Mouse (Mus musculus): Measurements from ENCODE around the gene Zmiz1. TPM values are rescaled to one million over a fixed set of nuclear protein-coding genes. Genes with fewer than 3 reads are reported as not detected.

Zmiz1 gene
- total and polyA plus RNA-seq, 2 experiments from 2014 or later = 38.0 to 75.6 TPM

DNA sequence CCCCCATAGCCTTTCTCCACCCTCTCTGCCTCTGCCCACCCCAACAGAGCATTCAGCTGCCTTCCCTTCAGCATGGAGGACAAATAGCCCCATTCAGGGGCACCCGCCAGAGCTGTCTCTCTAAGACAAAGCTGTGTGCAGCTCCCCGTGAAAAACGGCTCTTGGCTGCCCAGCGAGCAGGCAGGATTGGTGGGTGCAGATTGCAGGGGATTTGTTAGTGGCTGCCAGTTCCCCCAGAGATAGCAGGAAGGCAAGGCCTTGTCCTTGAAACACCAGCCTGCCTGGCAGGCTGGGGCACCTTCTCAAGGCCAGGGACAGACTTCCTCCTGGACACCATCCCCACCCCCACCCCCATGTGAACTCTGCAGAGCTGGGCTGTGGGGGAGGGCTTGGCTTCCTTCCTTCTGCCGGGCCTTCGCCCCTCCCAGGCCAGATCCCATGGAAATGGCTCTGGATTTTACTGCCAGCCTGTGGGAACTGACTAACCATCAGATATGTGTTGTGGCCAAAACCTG is 128.6 kb downstream of the Zmiz1 start:
- 0 out of 2 replicates have a peak overlapping the region, but pooled peaks have one; percentile 5 for H3K4me2 ChIP-seq (ENCODE audit: low read depth)
- no peaks in the 10 kb centered on the region for H3K9me3 ChIP-seq (ENCODE audit: low read length)
- TF ChIP-seq CTCF (IDR thresholded peaks at IDR 0.05; ENCODE audit: low read depth) = no peak
- no peaks in the 10 kb centered on the region for H3K27me3 ChIP-seq (ENCODE audit: insufficient read depth, low read length)
- peaks cover 37% of the 10 kb centered on the region for H3K4me1 ChIP-seq (ENCODE audit: insufficient read depth)
- 7% methylated on average over 6 of the region's 6 CpGs for WGBS
- H3K9ac ChIP-seq = peak overlapping the region; percentile 37
- H3K27ac ChIP-seq (ENCODE audit: low read depth, low read length) = peak overlapping the region; percentile 97
- DNase-seq (peak; percentile 79), ATAC-seq (peak; percentile 47)
- no peak overlapping the region for H3K4me3 ChIP-seq (ENCODE audit: low read depth, low read length)
- H3K36me3 ChIP-seq (ENCODE audit: insufficient read depth) = peaks cover 4% of the 10 kb centered on the region; the same call in 1 of the 2 replicates

- Histone ChIP-seq H3K4me2 (ENCODE audit: low read depth) (no peak overlapping the region), H3K36me3 (ENCODE audit: insufficient read depth) (no peaks in the 10 kb centered on the region; the same call in 1 of the 2 replicates), H3K27ac (ENCODE audit: low read depth, low read length) (peak overlapping the region; percentile 97), H3K4me3 (ENCODE audit: low read depth, low read length) (no peak overlapping the region), H3K9ac (0 out of 2 replicates have a peak overlapping the region, but pooled peaks have one; percentile 37), H3K27me3 (ENCODE audit: insufficient read depth, low read length) (no peaks in the 10 kb centered on the region), H3K4me1 (ENCODE audit: insufficient read depth) (peaks cover 39% of the 10 kb centered on the region), H3K9me3 (ENCODE audit: low read length) (no peaks in the 10 kb centered on the region)
- WGBS = 42% methylated on average over 2 of the region's 2 CpGs
- ATAC-seq (no peak), DNase-seq (no peak)
- TF ChIP-seq CTCF (IDR thresholded peaks at IDR 0.05; ENCODE audit: low read depth) = no peak
These were observed 129.2 kb downstream of the Zmiz1 start for GRCm38 (mm10) chr14:25588156-25588555.

DNA sequence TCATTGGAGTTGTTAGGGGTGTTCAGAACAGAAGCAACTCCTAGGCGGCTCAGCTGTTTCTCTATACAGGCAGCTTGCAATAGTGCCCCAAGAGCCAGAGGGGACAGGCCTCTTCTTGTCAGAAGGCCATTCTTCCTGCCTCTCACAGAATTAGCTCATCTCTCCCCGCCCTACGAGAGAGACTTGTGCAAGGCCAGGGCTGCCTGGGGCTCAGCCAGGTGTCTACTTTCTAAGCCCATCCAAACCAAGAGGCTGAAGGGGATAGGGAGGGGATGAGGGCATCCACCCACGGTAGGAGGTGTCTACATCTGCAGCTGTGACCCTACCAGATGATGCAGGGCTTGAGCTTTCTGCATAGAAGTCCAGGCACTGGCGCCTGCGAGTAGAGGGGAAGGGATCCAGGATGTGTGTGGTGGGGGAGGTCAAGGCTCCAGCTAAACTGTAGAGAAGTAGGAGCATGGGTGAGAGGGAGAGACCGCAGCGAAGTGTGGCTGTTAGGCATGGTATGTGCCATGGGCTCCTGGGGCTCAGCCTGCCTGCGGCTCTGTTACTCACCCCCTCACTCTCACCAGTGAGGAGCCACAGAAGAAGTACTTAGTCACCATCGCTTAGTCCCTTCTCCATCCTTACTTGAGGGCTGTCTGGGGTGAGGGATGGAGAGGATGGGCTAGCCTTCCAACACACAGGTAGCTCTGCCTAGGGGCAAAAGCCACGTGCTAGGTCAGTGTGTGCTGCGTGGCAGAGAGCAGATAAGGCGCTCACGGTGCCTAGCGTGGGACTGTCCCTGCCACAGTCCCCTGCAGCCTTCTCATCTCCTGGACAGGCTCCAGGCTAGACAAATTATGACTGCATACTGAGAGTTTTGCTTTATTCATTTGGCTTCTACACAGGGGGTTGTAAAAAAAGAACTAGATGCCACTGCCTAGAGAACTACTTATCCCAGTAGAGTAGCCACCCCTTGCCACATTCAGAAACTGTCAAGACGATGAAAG is 130.3 kb downstream of the Zmiz1 start:
- no peaks in the 10 kb centered on the region for H3K9me3 ChIP-seq (ENCODE audit: low read length)
- no peak for DNase-seq
- no peak overlapping the region for H3K4me2 ChIP-seq (ENCODE audit: low read depth)
- 56% methylated on average over 16 of the region's 16 CpGs for WGBS
- peak overlapping the region; percentile 9; the same call in 1 of the 2 replicates for H3K27ac ChIP-seq (ENCODE audit: low read depth, low read length)
- H3K36me3 ChIP-seq (ENCODE audit: insufficient read depth) = no peaks in the 10 kb centered on the region; the same call in 1 of the 2 replicates
- peaks cover 49% of the 10 kb centered on the region for H3K4me1 ChIP-seq (ENCODE audit: insufficient read depth)
- no peak overlapping the region for H3K9ac ChIP-seq
- TF ChIP-seq CTCF (IDR thresholded peaks at IDR 0.05; ENCODE audit: low read depth) = no peak
- H3K27me3 ChIP-seq (ENCODE audit: insufficient read depth, low read length) = no peaks in the 10 kb centered on the region
- no peak overlapping the region for H3K4me3 ChIP-seq (ENCODE audit: low read depth, low read length)
- no peak for ATAC-seq

- DNase-seq = no peak
- TF ChIP-seq CTCF (IDR thresholded peaks at IDR 0.05; ENCODE audit: low read depth) = no peak
- ATAC-seq = no peak
- 68% methylated on average over 4 of the region's 5 CpGs for WGBS
- Histone ChIP-seq H3K27ac (ENCODE audit: low read depth, low read length) (no peak overlapping the region), H3K9me3 (ENCODE audit: low read length) (no peaks in the 10 kb centered on the region), H3K4me2 (ENCODE audit: low read depth) (no peak overlapping the region), H3K9ac (no peak overlapping the region), H3K27me3 (ENCODE audit: insufficient read depth, low read length) (no peaks in the 10 kb centered on the region), H3K4me1 (ENCODE audit: insufficient read depth) (peaks cover 44% of the 10 kb centered on the region), H3K36me3 (ENCODE audit: insufficient read depth) (no peaks in the 10 kb centered on the region), H3K4me3 (ENCODE audit: low read depth, low read length) (no peak overlapping the region)
These were observed 132.0 kb downstream of the Zmiz1 start for GRCm38 (mm10) chr14:25591000-25591399.

DNA sequence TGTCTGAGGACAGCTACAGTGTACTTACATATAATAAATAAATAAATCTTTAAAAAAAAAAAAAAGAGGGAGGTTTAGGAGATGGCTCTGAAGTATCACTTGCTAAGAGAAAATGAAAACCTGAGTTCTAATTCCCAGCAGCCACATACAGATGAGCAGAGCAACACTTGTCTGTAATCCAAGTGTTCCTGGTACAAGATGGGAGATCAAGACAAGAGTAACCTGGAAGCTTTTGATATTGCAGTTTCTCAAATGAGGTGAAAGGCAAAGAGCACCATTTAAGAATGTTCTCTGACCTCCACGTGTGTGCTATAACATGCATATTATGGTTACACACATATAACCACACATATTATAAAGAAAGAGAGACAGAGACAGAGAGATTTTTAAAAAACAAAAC is 132.4 kb downstream of the Zmiz1 start:
- 92% methylated on average over 1 of the region's 1 CpGs for WGBS
- no peak overlapping the region for H3K4me2 ChIP-seq (ENCODE audit: low read depth)
- peaks cover 39% of the 10 kb centered on the region for H3K4me1 ChIP-seq (ENCODE audit: insufficient read depth)
- no peak overlapping the region for H3K9ac ChIP-seq
- H3K9me3 ChIP-seq (ENCODE audit: low read length) = no peaks in the 10 kb centered on the region
- H3K4me3 ChIP-seq (ENCODE audit: low read depth, low read length) = no peak overlapping the region
- DNase-seq = no peak
- ATAC-seq = no peak
- no peaks in the 10 kb centered on the region for H3K36me3 ChIP-seq (ENCODE audit: insufficient read depth)
- H3K27ac ChIP-seq (ENCODE audit: low read depth, low read length) = no peak overlapping the region
- no peak for TF ChIP-seq CTCF (IDR thresholded peaks at IDR 0.05; ENCODE audit: low read depth)
- no peaks in the 10 kb centered on the region for H3K27me3 ChIP-seq (ENCODE audit: insufficient read depth, low read length)

- Histone ChIP-seq H3K27me3 (ENCODE audit: insufficient read depth, low read length) (no peaks in the 10 kb centered on the region), H3K9me3 (ENCODE audit: low read length) (no peaks in the 10 kb centered on the region), H3K4me3 (ENCODE audit: low read depth, low read length) (no peak overlapping the region), H3K9ac (no peak overlapping the region), H3K36me3 (ENCODE audit: insufficient read depth) (no peaks in the 10 kb centered on the region), H3K4me2 (ENCODE audit: low read depth) (no peak overlapping the region), H3K27ac (ENCODE audit: low read depth, low read length) (no peak overlapping the region), H3K4me1 (ENCODE audit: insufficient read depth) (peaks cover 28% of the 10 kb centered on the region)
- DNase-seq (no peak), ATAC-seq (no peak)
- no peak for TF ChIP-seq CTCF (IDR thresholded peaks at IDR 0.05; ENCODE audit: low read depth)
- 50% methylated on average over 6 of the region's 6 CpGs for WGBS
These were observed 133.5 kb downstream of the Zmiz1 start for GRCm38 (mm10) chr14:25592522-25592921.

GRCm38 (mm10) chr14:25593876-25594275 is 134.9 kb downstream of the Zmiz1 start:
- Histone ChIP-seq H3K27ac (ENCODE audit: low read depth, low read length) (peak overlapping the region; percentile 35; the same call in 1 of the 2 replicates), H3K4me2 (ENCODE audit: low read depth) (no peak overlapping the region), H3K9me3 (ENCODE audit: low read length) (no peaks in the 10 kb centered on the region), H3K36me3 (ENCODE audit: insufficient read depth) (no peaks in the 10 kb centered on the region; the same call in 1 of the 2 replicates), H3K4me3 (ENCODE audit: low read depth, low read length) (no peak overlapping the region), H3K9ac (0 out of 2 replicates have a peak overlapping the region, but pooled peaks have one; percentile 2), H3K4me1 (ENCODE audit: insufficient read depth) (peaks cover 20% of the 10 kb centered on the region), H3K27me3 (ENCODE audit: insufficient read depth, low read length) (no peaks in the 10 kb centered on the region)
- 50% methylated on average over 8 of the region's 8 CpGs for WGBS
- DNase-seq = peak; percentile 57
- ATAC-seq = peak; percentile 22; the same call in 1 of the 2 replicates
- no peak for TF ChIP-seq CTCF (IDR thresholded peaks at IDR 0.05; ENCODE audit: low read depth)
